Mouse (Mus musculus): Measurements from ENCODE around the gene Mlip.
"Not testable (repeated sequence)": the region's sequence is repeated elsewhere in the genome, so short reads cannot be mapped to it uniquely, and the experiment has no call there.

Gene Mlip

DNA sequence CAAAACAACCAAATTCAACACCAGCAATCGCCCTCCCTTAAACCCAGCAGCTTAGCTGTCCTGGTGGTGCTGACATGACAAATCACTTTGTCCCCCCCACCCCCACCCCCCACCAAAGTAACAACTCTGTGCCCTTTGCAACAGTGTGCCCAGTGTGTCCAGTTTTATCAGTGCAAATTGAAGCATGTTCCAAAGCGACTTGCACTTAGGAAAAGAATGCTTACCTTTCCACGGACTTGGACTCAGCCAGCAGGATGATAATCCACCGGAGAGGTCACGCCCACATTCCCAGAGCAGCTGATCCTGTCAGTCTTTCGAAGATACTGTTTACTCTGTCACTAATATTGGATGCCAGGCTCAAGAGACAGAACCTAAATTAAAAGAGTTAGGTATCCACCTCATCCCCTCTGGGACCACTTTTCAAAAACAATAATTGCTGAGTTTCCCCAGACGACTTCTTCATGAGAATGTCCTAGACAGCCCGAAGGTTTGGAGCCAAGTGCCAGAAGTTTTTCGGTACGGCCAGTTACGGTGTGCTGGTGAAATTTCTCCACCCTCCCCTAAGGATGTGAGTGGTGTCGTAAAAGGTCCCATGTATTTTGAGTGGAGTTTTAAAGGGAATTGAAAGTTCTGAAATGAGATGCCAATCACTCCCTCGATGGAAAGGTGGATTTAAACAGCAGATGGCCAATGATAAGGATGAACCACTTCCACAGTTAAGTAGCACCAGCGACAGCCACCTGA is at the start of gene Mlip:
Gene Mlip, minus strand, starts transcription at position 538 of the 744 bp plus-strand sequence.
- no peak for DNase-seq (ENCODE audit: extremely low spot score, low read depth, low spot score)

DNA sequence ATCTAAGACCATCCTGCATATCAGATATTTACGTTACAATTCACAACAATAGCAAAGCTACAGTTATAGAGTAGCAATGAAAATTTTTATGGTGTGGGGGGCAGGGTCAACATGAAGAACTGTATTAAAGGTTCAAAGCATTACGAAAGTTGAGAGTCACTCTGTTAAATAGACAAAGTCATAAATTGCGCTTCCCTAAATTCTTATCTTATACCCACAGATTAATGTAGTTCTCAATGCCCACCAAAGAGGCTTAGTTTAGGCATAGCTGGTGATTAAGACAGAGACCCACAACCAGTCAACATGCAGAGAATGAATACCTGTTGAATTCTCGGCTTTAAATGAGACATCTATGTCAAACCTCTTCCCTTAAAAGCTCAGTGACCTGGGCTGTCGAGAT is 47.0 kb upstream of the Mlip start:
- no peak for DNase-seq (ENCODE audit: extremely low spot score, low read depth, low spot score)

DNA sequence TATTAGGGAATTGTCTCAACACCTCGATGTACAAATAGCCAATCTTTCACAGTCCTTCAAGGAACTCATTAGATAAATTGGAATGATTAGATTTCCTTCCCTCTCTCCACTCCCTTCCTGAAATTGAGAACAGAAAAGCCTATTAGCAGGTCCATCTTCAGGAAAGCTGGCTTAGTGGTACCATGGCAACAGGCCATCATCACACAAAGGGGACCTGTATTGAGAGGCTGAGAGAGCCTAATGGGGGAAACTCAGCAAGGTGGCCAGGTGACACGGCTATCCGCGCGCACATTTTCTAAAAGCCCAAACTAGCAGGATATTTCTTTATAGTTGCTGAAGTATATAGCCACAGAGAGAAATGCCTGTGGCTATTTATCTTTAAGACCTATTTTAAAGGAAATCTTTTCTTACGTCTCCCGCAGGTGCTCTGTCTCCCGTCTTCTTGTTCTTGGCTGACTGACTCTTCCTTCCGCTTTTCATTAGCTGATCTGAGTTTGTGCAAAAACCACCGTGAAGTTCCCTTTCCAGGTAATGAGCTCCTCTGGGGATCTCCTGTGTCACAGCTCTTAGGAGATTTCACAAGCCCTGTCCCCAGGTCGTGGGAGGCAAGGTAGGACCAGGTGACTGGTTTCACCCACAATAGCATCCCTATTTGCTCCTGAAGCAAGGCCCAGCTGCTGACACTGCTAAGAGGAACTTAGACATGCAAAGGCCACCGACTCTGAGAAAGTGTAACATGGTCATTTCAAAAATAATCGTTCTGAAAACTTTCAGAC is 46.3 kb upstream of the Mlip start:
- DNase-seq (ENCODE audit: extremely low spot score, low read depth, low spot score) = no peak

DNA sequence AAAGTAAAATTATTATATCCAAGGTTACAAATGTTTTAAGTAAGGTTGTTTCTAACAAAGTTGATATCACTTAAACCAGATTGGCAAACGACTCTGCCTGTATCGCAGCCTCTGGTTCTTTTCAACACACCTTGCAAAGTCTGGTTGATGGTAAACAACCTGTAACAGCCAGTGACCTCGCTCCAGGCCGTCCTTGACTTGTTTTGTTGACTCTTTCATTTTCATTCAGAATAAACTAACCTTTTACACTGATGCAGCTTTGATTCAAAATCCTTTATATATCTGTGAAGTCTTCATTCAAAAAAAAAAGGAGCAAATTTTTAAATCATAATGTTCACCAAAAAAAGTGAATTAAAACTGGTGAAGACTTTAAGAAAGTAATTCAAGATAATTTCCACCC is 44.3 kb upstream of the Mlip start:
- no peak for DNase-seq (ENCODE audit: extremely low spot score, low read depth, low spot score)

DNA sequence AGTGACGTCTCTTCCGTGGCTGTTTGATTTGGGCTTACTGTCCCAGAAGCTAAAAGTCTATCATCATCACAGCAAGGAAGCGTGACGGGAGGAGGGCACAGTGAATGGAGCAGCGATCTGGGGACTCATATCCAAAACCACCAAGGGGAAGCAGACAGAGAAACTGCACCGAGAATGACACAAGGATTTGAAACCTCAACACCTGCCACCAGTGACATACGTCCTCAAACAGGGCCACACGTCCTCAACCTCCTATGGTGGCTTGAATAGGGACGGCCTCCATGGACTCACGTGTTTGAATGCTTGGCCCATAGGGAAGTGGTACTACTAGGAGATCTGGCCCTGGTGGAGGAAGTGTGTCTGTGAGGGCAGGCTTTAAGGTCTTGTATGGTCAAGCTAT is 38.5 kb upstream of the Mlip start:
- DNase-seq (ENCODE audit: extremely low spot score, low read depth, low spot score) = no peak

DNA sequence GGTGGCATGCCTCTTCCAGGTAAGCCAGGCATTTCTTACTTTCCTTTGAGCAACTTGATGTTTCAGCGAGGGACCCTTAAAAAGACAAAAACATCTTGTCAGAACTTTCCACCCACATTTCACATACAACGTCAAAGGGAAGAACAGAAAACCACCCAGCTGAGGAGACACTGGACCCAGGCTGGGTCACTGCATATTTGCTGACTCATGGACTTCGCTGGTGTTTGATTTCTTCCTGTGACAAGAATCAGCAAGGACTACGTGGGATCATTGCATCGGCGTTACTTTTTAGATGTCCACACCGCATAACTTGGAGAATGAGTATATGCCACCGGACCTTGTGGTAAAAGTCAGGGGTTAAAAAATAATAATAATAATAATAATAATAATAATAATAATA is 36.2 kb upstream of the Mlip start:
- DNase-seq (ENCODE audit: extremely low spot score, low read depth, low spot score) = no peak

DNA sequence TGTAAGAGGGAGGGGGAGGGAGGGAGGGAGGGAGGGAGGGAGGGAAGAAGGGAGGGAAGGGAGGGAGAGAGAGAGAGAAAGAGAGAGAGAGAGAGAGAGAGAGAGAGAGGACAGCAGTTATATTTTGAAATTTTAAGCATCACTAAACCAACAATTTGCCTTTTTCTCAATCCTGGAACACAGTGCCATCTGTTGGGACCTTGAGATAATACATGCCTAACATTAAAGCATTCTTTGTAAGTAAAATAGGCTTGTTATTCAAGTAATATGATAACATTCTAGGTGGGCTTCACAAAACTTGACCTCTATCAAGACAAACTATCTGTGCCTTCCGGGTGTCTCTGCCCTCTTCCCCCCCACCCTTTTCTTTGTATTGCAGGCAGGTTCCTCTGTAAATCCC is 34.0 kb upstream of the Mlip start:
- no peak for DNase-seq (ENCODE audit: extremely low spot score, low read depth, low spot score)

DNA sequence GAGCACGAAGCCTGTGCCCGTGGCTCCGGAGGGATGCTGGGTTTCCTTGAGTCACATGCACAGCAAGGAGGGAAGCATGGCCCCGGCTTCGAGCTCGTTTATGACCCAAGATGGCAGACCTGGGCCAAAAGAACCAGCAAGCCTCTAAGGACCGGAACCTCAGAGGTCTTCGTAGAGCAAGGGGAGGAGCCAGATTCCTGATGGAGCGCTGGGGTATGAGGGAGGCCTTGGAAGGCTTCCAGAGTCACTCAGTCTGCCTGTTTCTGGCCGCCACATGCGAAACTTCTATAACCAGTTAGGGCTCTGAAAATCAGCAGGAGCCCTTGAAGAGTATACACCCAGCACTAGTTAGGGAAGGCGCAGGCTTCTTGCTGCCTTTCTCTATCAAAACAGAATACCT is 32.8 kb upstream of the Mlip start:
- no peak for DNase-seq (ENCODE audit: extremely low spot score, low read depth, low spot score)

DNA sequence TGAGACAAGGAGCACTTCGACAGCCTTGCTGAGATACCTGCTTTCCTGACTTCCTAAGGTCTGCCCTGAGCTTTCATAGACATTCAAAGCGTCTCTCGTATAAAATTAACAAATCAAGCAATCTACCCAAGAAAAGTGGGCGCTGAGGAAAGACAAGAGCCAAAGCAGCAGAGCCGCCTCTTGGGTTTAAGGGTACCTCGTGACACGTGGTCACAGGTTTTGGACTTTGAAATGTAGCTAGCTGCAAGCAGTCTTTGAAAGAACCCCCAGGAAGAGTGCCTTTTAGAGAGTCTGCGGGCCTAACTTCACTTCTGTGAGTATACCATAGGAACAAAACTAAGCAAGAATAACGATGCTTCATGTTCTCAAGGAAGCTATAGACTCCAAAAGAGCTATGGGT is 31.9 kb upstream of the Mlip start:
- DNase-seq (ENCODE audit: extremely low spot score, low read depth, low spot score) = no peak

DNA sequence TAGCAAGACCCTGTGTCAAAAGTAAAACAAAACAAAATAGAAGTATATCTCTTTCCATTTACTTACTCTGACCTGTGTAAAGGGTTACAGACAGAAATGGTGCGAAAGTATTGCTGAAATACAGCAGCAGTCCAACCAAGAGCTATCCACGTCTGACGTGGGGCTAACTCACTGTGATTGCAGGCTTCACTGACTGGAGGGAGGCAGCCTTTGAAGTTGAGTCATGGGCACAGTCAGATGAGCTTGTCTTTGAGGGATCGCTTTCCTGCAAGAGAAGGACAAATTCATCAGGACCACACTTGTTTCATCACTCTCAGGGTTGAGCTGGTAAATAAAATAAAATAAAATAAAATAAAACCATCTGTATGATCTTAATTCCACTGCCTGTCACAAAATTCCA is 31.2 kb upstream of the Mlip start:
- no peak for DNase-seq (ENCODE audit: extremely low spot score, low read depth, low spot score)

DNA sequence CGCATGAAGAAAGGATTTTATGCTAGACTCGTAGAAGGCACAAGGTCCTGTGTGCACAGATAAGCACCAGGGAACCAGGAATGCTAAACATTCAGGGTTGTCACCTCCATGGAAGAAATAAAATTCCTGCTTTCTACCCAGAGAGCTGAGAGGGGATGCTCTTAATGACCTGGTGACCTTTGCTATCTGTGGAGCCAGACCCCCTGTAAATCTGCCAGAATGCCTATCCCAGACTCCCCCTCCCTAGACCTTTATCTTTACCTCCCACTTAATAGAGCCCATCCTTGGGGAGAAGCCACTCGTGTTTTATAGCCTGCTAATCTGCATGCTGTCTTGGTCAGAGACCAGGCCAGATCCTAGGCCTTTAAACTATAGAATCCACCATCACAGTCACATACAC is 29.7 kb upstream of the Mlip start:
- no peak for DNase-seq (ENCODE audit: extremely low spot score, low read depth, low spot score)

DNA sequence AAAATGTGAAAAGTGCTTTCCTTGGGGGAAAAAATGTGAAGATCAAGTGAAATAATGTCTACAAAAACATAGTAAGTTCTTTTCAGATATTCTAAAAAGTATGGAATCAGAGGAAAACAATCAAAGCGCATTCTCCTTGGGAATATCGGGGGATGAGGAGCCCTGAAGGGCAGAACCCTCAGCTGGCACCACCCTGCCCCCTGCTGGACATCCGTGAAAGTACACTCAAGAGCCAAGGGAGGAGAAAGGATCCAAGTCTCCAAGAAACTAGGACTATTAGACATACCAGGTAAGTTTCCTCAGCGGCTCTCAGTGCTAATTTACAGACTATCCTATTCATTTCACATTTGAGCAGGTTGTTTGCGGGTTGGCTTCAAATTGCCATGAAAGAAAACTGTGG is 28.8 kb upstream of the Mlip start:
- no peak for DNase-seq (ENCODE audit: extremely low spot score, low read depth, low spot score)

DNA sequence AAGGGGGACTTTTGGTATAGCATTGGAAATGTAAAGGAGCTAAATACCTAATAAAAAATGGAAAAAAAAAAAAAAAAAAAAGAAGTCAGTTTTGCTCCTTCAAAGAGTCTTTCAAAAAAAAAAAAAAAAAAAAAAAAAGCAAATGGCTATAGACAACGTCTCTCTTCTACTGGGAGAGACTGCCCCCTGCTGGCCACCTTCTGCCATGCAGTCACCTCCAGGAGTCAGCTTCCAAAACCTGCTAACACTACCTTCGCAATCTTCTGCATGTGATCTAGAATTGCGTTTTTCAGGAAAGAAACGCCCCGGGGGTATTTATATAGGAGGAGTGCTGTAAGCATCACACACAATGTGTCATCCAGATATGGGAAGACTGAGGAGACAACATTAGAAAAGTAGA is 26.9 kb upstream of the Mlip start:
- DNase-seq (ENCODE audit: extremely low spot score, low read depth, low spot score) = no peak

DNA sequence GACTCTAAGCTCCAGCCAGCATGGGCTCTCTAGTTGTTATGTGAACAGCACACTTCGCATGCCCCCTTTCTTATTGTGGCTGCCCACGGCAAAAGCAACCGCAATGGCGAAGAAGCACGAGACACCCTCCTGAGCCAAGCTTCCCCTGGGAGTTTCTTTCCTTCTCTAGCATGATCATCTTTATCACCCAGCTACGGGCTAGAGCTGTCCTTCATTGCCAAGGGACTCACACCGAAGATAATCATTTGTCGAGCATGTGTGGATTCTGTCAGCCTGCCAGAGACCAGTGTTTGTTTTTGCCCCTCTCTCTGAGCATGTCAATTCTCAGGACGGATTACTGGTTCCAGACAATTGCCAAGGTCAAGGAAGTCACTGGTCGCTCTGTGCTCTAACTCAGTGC is 24.9 kb upstream of the Mlip start:
- no peak for DNase-seq (ENCODE audit: extremely low spot score, low read depth, low spot score)

DNA sequence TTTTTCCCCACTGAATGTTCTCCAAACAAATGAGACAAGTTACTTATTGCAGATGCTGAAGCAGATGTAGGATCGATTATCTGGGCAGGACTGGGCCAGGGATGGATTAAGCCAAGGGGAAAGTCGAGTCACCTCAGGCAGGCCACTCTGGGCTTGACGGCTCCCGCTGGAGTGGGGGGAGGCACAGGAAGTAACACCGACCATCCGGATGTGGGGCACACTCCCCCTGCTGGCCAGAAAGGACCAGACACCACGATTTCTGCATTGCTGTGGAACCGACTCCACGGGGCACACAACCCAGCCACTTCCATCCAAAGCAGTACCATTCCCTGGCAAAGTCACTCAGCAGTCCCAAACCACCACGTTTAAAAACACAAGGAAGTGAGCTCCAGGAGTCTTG is 24.3 kb upstream of the Mlip start:
- DNase-seq (ENCODE audit: extremely low spot score, low read depth, low spot score) = no peak

DNA sequence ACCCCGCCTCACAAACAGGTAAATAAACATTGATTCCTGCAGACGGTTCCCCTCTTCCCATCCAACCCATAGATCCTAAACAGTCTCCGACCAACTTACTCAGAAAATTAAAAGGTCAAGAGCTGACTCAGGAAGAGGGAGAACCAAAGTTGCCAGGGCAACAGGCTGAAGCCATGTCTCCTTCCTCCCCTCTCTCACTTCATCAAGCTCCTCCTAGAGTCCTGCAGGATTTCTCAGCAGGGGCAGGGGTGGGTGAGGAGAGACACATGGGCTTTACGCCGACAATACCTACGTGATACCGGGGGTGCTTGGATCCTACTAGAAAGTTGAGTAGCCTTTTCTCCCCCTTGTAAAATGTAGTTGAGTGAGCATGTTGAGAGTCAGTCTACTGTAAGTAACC is 23.8 kb upstream of the Mlip start:
- DNase-seq (ENCODE audit: extremely low spot score, low read depth, low spot score) = no peak

DNA sequence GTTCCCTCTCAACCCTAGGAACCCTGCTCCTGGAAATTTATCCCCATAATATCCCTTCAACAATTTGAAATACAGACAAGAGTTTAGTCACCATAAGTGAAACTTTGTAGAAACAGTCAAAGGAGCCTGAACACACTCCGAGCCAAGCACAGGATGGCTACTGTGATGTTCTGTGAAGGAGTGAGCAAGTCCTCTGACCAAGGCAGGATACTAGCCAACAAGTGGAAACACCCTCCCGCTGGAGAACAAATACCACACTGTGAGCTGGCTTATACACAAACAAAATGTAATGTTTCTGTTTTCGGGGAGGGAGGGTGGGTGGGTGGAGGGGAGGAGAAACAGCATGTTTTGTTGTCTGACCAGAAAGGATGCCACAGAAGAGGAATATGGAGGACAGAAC is 17.9 kb upstream of the Mlip start:
- DNase-seq (ENCODE audit: extremely low spot score, low read depth, low spot score) = no peak

DNA sequence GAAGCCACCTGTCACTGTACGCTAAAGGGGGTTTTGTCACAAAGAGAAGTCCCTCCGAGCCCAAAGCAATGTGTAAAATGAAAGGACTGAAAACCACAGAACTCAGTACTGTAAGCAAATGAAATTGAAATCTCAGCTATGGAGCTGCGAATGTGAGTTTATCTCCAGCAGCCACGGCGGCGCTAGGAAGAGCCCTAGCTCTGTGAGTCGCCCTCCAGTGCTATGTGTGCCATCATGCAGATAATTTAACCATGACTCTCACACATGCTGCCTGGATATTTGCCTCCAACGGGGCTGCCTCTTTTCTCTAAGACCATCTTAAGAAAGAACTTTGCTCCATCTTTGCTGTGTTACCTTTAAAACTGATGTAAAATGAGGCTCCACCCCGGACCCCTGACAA is 16.5 kb upstream of the Mlip start:
- no peak for DNase-seq (ENCODE audit: extremely low spot score, low read depth, low spot score)

DNA sequence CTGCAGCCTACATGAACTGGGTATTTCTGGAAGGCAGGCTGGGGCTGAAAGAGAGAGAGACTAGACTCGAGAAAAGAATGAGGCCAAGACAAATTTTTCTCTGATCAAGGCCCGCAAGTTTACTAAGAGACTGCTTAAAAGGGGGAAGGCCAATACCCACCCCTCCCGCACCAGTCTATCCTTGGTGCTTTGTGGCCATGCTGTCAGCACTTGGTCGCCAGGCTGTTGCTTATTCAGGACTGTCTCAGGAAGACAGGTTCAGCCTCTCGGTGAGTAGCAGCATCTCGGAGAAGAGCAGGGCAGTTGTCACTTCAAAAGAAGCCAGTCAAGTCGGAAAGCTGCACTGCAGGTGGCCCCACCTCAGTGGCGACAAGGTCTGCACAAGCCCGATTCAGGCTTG is 11.9 kb upstream of the Mlip start:
- DNase-seq (ENCODE audit: extremely low spot score, low read depth, low spot score) = not testable (repeated sequence)

DNA sequence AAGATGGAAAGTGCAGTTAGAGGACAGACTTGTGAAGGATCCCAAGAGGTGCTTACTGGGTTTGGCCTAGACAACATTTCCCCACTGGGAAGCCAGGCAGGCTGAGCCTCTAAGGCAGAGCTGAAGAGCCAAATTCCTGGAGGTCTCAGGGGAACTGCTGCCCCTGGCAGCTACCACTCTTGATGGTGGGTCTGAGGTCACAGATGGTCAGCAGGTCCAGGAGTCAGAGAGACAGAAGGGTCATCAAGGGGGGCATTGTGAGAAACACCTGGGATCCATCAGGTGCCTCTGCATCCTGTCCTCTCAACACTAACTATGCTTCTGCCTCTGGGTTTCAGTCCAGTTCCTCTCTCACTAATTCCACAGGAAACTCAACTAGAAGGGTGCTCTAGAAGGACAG is 10.1 kb upstream of the Mlip start:
- no peak for DNase-seq (ENCODE audit: extremely low spot score, low read depth, low spot score)

DNA sequence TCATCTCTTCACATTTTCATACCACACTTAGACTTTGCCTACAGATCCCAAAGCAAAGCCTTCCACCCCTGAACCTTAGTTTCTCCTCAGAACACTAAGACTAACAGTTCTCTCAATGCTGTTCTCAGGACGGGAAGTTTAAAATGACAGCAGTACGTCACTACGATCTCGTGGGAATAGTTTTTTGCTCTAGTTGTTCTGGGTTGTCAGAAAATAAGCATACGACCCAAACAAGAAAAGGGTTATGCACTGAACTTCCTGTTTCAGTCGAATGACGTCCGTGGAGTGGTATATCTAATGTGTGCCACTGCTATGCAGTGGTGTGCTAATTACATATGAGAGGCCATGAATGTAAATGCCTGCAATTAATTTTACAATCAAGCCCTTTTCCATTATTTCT is 7.9 kb upstream of the Mlip start:
- DNase-seq (ENCODE audit: extremely low spot score, low read depth, low spot score) = no peak

DNA sequence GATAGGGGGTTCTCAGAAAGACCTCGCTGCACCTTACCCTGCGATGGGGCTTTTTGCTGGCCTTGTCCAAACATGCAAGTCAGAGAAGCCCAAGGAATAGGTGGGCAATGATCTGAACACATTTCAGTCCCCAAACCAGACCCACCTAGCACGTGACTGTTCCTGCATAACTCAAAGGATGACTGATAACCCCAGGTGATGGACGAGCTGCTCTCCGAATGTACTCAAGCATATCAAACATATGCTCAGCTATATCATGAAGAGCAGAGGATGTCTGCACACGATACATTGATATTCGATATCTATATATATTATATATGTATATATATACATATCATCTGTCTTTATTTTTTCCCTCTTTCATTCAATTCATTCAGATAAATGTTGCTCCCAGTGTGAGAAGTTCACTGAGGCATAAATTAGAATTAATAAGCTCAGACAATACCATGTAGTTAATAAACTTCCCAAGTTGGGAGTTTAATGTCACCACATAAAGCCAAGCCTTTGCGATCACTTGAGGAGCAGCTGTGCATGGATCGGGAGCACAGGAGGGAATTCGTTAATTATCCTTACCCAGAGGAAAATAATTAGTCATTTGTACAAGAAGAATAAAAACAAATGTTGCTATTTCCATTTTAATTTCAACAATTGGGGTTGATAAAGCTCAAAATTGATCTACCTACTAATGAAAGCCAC is 6.7 kb upstream of the Mlip start:
- DNase-seq (ENCODE audit: extremely low spot score, low read depth, low spot score) = no peak
